Mouse (Mus musculus) kidney, embryonic 16.5 days (tissue): ENCODE results near the gene Acp4. TPM values are rescaled to one million over a fixed set of nuclear protein-coding genes. Genes with fewer than 3 reads are reported as not detected.
"Not testable (repeated sequence)": the region's sequence is repeated elsewhere in the genome, so short reads cannot be mapped to it uniquely, and the experiment has no call there.

ENCODE experiments used
- ATAC-seq: fragments of 200-750 bp; cut with Nextera tagmentation; 2 replicates; pipeline ENCODE4 v1.8.0; 2017; ENCODE audit warnings: moderate TSS enrichment; ENCODE audit not compliant: low FRiP score, low TSS enrichment
- H3K27ac ChIP-seq: fragments of 300-500 bp; sonication (generic); 2 replicates; pipeline ENCODE4 v1.5.1; 2014; ENCODE audit warnings: low read length
- H3K27me3 ChIP-seq: fragments of 300-500 bp; sonication (generic); 2 replicates; pipeline ENCODE4 v1.6.1; 2014; ENCODE audit warnings: low read length, control low read depth, mixed read lengths; ENCODE audit not compliant: insufficient read depth
- H3K36me3 ChIP-seq: fragments of 300-500 bp; sonication (generic); 2 replicates; pipeline ENCODE4 v1.6.1; 2014; ENCODE audit warnings: low read length, control low read depth, mixed read lengths; ENCODE audit not compliant: insufficient read depth
- H3K4me1 ChIP-seq: fragments of 300-500 bp; sonication (generic); 2 replicates; pipeline ENCODE4 v1.6.1; 2014; ENCODE audit warnings: low read length, control low read depth, mixed read lengths; ENCODE audit not compliant: insufficient read depth
- H3K4me2 ChIP-seq: fragments of 300-500 bp; sonication (generic); replicated peaks from 2 replicates; pipeline ENCODE4 v1.6.1; 2014; ENCODE audit warnings: low read depth, low read length
- H3K4me3 ChIP-seq: fragments of 300-500 bp; sonication (generic); 2 replicates; pipeline ENCODE4 v1.5.1; 2014; ENCODE audit warnings: mild to moderate bottlenecking, low read length
- H3K9ac ChIP-seq: fragments of 300-500 bp; sonication (generic); replicated peaks from 2 replicates; pipeline ENCODE4 v1.6.1; 2014; ENCODE audit warnings: low read length
- H3K9me3 ChIP-seq: fragments of 300-500 bp; sonication (generic); 2 replicates; pipeline ENCODE4 v1.6.1; 2016; ENCODE audit warnings: low read length, control low read depth
- WGBS: fragments of 180-500 bp; shearing (Covaris S2); extraction: QIAGEN DNeasy Blood & Tissue Kit; methylation state at CpG from one replicate; pipeline ENCODE4 v1.1.7; 2014; 5-methylcytosine and 5-hydroxymethylcytosine counted together
- polyA plus RNA-seq: library from polyadenylated mRNA; unstranded; fragments of >200 nt; fragmentation: Nextera tagmentation; extraction: Ambion mirVana; gene quantifications from 2 replicates; pipeline ENCODE4 v1.2.1, GENCODE M21; 2015

Acp4 gene
- polyA plus RNA-seq, 1 experiment from 2014 or later = not detected

DNA sequence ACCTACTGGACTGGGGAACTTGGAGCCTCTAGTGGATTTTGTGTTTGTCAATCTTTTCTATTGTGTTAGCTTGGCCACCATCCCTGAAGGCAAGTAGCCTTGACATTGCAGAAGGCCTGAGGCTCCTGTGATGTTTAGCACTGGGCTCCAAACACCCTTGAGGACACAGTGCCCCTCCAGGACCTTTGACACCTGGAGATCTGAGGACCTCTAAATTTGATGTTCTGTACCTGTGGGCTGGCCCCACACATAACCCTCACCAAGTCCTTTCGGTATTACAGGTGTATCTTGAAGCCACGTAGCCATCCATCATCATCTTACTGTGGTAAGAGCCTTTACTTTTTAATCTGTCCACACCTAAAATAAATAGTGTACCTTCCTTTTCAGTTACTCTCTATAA is 9.2 kb downstream of the Acp4 start:
- H3K36me3 ChIP-seq = peaks cover 38% of the 10 kb centered on the region
- peak overlapping the region; percentile 78 for H3K4me2 ChIP-seq
- no peaks in the 10 kb centered on the region for H3K9me3 ChIP-seq
- ATAC-seq = no peak
- H3K9ac ChIP-seq = peak overlapping the region; percentile 99
- 81% methylated on average over 2 of the region's 2 CpGs for WGBS
- H3K27me3 ChIP-seq = no peaks in the 10 kb centered on the region
- H3K4me3 ChIP-seq = peak overlapping the region; percentile 98
- peaks cover 26% of the 10 kb centered on the region for H3K4me1 ChIP-seq
- H3K27ac ChIP-seq = no peak overlapping the region

DNA sequence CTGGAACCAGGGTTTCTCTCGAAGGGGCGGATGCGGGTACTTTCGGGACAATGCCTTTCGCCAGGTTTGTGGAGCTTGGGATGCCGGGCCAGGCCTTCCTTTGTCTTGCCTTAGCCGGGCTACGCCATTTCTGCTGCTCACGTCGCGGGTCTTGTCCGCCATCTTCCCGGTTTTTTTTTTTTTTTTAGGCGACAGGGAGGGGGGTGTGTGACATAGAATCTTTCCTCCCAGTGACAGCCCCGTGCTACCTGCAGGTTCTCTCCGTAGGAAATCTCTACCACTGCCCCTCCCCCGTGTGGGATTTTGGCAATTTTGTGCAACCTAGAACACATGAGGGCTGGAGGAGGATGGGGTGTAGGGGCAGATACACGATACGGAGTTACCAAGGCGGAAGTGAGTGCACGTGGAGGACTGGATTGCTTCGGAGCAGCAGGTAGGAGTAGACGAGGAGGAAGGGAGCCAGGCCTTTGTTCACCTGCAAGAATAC is 10.2 kb downstream of the Acp4 start:
- peak; percentile 37 for ATAC-seq
- Histone ChIP-seq H3K9me3 (no peaks in the 10 kb centered on the region), H3K27ac (peak overlapping the region; percentile 96), H3K9ac (peak overlapping the region; percentile 99), H3K27me3 (no peaks in the 10 kb centered on the region), H3K4me2 (peak overlapping the region; percentile 78), H3K4me1 (peaks cover 26% of the 10 kb centered on the region), H3K36me3 (peaks cover 29% of the 10 kb centered on the region), H3K4me3 (peak overlapping the region; percentile 98)
- under 1% methylated on average over 23 of the region's 23 CpGs for WGBS

GRCm38 (mm10) chr7:44246055-44246983 is 10.9 kb downstream of the Acp4 start, which contains the start of the genes 1700028J19Rik and 2410002F23Rik:
TSS of gene 1700028J19Rik (minus strand) at chr7:44246695.
TSS of gene 2410002F23Rik (plus strand) at chr7:44246722.
- Histone ChIP-seq H3K36me3 (peaks cover 27% of the 10 kb centered on the region), H3K9ac (peak within 1 kb of the TSS; percentile 99), H3K27me3 (no peaks in the 10 kb centered on the region), H3K4me2 (peak within 1 kb of the TSS; percentile 78), H3K4me1 (peaks cover 26% of the 10 kb centered on the region), H3K9me3 (no peaks in the 10 kb centered on the region), H3K4me3 (peak within 1 kb of the TSS; percentile 98), H3K27ac (peak within 1 kb of the TSS; percentile 96)
- peak; percentile 85 for ATAC-seq
- under 1% methylated on average over 62 of the region's 62 CpGs for WGBS

- H3K4me1 ChIP-seq = peaks cover 20% of the 10 kb centered on the region
- H3K4me3 ChIP-seq = no peak overlapping the region
- ATAC-seq = no peak
- H3K4me2 ChIP-seq = no peak overlapping the region
- WGBS = 54% methylated on average over 1 of the region's 1 CpGs
- no peak overlapping the region for H3K9ac ChIP-seq
- peaks cover 8% of the 10 kb centered on the region for H3K36me3 ChIP-seq
- H3K27me3 ChIP-seq = no peaks in the 10 kb centered on the region
- no peak overlapping the region for H3K27ac ChIP-seq
- H3K9me3 ChIP-seq = no peaks in the 10 kb centered on the region
Measured at GRCm38 (mm10) chr7:44244080-44244479, 13.1 kb downstream of the Acp4 start.

- no peaks in the 10 kb centered on the region for H3K9me3 ChIP-seq
- H3K4me1 ChIP-seq = peaks cover 6% of the 10 kb centered on the region; the same call in 1 of the 2 replicates
- ATAC-seq = no peak
- H3K27ac ChIP-seq = no peak overlapping the region
- no peaks in the 10 kb centered on the region for H3K27me3 ChIP-seq
- H3K4me2 ChIP-seq = no peak overlapping the region
- 73% methylated on average over 2 of the region's 2 CpGs for WGBS
- no peak overlapping the region for H3K4me3 ChIP-seq
- H3K9ac ChIP-seq = no peak overlapping the region
- H3K36me3 ChIP-seq = no peaks in the 10 kb centered on the region
Measured at GRCm38 (mm10) chr7:44241163-44241562, 16.0 kb downstream of the Acp4 start.

- no peaks in the 10 kb centered on the region for H3K36me3 ChIP-seq
- no peak overlapping the region for H3K4me2 ChIP-seq
- no peak for ATAC-seq
- H3K4me1 ChIP-seq = peaks cover 6% of the 10 kb centered on the region; the same call in 1 of the 2 replicates
- H3K4me3 ChIP-seq = no peak overlapping the region
- H3K9ac ChIP-seq = no peak overlapping the region
- H3K27ac ChIP-seq = no peak overlapping the region
- H3K27me3 ChIP-seq = no peaks in the 10 kb centered on the region
- 50% methylated on average over 1 of the region's 1 CpGs for WGBS
- no peaks in the 10 kb centered on the region for H3K9me3 ChIP-seq
Measured at GRCm38 (mm10) chr7:44240712-44241111, 16.5 kb downstream of the Acp4 start.

DNA sequence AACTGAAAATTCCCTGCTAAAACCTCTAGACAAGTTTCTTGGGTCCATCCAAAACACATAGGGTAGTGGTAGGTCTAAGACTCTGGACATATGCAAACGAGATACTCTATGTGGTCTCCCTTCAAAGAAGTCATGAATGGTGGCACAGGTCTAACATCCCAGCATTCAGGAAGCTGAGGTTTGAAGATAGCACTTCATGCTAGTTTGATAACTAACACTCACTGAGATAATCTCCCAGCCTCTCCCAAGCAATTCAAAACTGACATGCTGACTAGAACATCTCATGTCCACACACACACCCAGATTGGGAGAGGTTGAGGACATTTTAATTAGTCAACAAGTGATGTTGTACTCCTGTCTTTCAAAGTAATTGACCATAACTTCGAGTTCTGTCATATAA is 17.3 kb downstream of the Acp4 start:
- Histone ChIP-seq H3K4me3 (no peak overlapping the region), H3K9me3 (no peaks in the 10 kb centered on the region), H3K27ac (no peak overlapping the region), H3K27me3 (no peaks in the 10 kb centered on the region), H3K4me1 (no peaks in the 10 kb centered on the region), H3K9ac (no peak overlapping the region), H3K4me2 (no peak overlapping the region), H3K36me3 (no peaks in the 10 kb centered on the region)
- 54% methylated on average over 2 of the region's 2 CpGs for WGBS
- ATAC-seq = no peak

DNA sequence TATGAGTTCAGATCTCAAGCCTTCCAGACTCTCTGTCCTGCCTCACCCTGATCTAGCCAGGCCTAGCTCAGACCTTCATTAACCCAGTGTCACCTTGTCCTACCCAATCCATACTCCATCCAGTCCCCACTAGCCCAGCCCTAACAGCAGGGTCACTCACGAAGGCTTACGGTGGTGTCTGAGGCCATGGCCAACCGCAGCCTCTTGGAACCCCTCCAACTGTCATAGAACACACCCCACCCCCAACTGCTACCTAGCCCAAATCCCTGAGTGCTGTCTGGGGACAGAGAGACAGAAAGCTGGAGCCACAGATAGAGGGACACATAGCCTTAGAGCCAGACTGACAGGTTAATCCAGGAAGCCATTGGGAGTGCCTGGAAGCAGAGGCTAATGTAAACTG is 21.3 kb downstream of the Acp4 start, which contains the start of gene Gm36864:
TSS of gene Gm36864 (plus strand) at position 269 of the 400 bp plus-strand sequence.
- no peak for ATAC-seq
- WGBS = 87% methylated on average over 3 of the region's 3 CpGs

GRCm38 (mm10) chr7:44225076-44225475 is 32.1 kb downstream of the Acp4 start, which contains the start of gene Klk1:
TSS of gene Klk1 (plus strand) at chr7:44225360.
- no peaks in the 10 kb centered on the region for H3K36me3 ChIP-seq
- 36% methylated on average over 1 of the region's 1 CpGs for WGBS
- H3K27me3 ChIP-seq = no peaks in the 10 kb centered on the region
- no peaks in the 10 kb centered on the region for H3K4me1 ChIP-seq
- H3K9ac ChIP-seq = no peak within 1 kb of the TSS
- no peaks in the 10 kb centered on the region for H3K9me3 ChIP-seq
- H3K27ac ChIP-seq = no peak within 1 kb of the TSS
- no peak within 1 kb of the TSS for H3K4me2 ChIP-seq
- H3K4me3 ChIP-seq = no peak within 1 kb of the TSS
- no peak for ATAC-seq

More for the DNA sequence above, 21.3 kb downstream of the Acp4 start, which contains the start of gene Gm36864:
- Histone ChIP-seq H3K36me3 (no peaks in the 10 kb centered on the region), H3K27me3 (no peaks in the 10 kb centered on the region), H3K4me3 (no peak within 1 kb of the TSS), H3K9ac (no peak within 1 kb of the TSS), H3K9me3 (no peaks in the 10 kb centered on the region), H3K4me1 (no peaks in the 10 kb centered on the region), H3K4me2 (no peak within 1 kb of the TSS), H3K27ac (no peak within 1 kb of the TSS)

DNA sequence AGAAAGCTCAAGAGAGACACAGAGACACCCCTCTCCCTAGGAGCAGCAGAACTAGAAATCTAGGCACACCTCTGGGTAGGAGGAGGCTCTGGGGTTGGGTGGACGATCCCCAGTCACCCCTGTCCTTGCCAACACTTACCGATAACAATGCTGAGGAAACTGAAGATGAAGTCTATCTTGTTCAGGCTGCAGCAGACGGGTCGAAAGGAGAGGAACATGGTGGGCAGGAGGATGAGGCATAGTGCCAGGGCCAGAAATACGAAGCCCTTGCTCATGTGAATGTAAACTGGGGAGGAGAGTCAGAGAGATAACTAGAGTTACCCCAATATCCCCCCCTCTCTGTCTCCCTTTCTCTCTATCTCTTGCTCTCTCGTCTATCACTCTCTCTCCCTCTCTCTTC is 34.8 kb downstream of the Acp4 start:
- not testable (repeated sequence) for H3K4me1 ChIP-seq, H3K9ac ChIP-seq, H3K27ac ChIP-seq, H3K27me3 ChIP-seq, H3K36me3 ChIP-seq, H3K4me3 ChIP-seq, H3K4me2 ChIP-seq, ATAC-seq, H3K9me3 ChIP-seq
- 84% methylated on average over 6 of the region's 6 CpGs for WGBS
